Mouse (Mus musculus) ES-CJ7 (cell line): Measurements from ENCODE around the gene Stard10.

ENCODE experiments used
- DNase-seq: peaks from one replicate; pipeline ENCODE4 v3.0.0; 2011; ENCODE audit warnings: low read depth, low spot score

The Stard10 gene

GRCm38 (mm10) chr7:101330841-101331173 is 13.9 kb downstream of the Stard10 start:
- DNase-seq, result no peak

- DNase-seq, result no peak
Observed at GRCm38 (mm10) chr7:101332045-101332831, 15.4 kb downstream of the Stard10 start.

GRCm38 (mm10) chr7:101335228-101335627 is 18.3 kb downstream of the Stard10 start:
- no peak for DNase-seq

- no peak for DNase-seq
Observed at GRCm38 (mm10) chr7:101336686-101337085, 19.8 kb downstream of the Stard10 start.

GRCm38 (mm10) chr7:101337401-101337800 is 20.5 kb downstream of the Stard10 start:
- no peak for DNase-seq

- no peak for DNase-seq
Observed at GRCm38 (mm10) chr7:101341405-101341804, 24.5 kb downstream of the Stard10 start.

GRCm38 (mm10) chr7:101343135-101343534 is 26.2 kb downstream of the Stard10 start:
- DNase-seq, result no peak

- DNase-seq, result no peak
Observed at GRCm38 (mm10) chr7:101344892-101345291, 28.0 kb downstream of the Stard10 start.

GRCm38 (mm10) chr7:101346991-101347390 is 30.1 kb downstream of the Stard10 start:
- DNase-seq, result no peak

- peak; percentile 25 for DNase-seq
Observed at GRCm38 (mm10) chr7:101347767-101348270, 30.9 kb downstream of the Stard10 start, which contains the start of gene Arap1. Arap1 (plus strand) TSS chr7:101348067.

- DNase-seq, result no peak
Observed at GRCm38 (mm10) chr7:101348312-101348711, 31.4 kb downstream of the Stard10 start.

- DNase-seq, result no peak
Observed at GRCm38 (mm10) chr7:101349861-101350260, 33.0 kb downstream of the Stard10 start.

GRCm38 (mm10) chr7:101352404-101352803 is 35.5 kb downstream of the Stard10 start:
- no peak for DNase-seq

GRCm38 (mm10) chr7:101354423-101354822 is 37.5 kb downstream of the Stard10 start:
- DNase-seq, result no peak

- no peak for DNase-seq
Observed at GRCm38 (mm10) chr7:101355551-101356100, 38.7 kb downstream of the Stard10 start.

GRCm38 (mm10) chr7:101356868-101357267 is 40.0 kb downstream of the Stard10 start:
- no peak for DNase-seq

- no peak for DNase-seq
Observed at GRCm38 (mm10) chr7:101360406-101360805, 43.5 kb downstream of the Stard10 start.

- DNase-seq, result no peak
Observed at GRCm38 (mm10) chr7:101361021-101361420, 44.1 kb downstream of the Stard10 start.

GRCm38 (mm10) chr7:101361767-101362166 is 44.9 kb downstream of the Stard10 start:
- no peak for DNase-seq

GRCm38 (mm10) chr7:101362791-101363191 is 45.9 kb downstream of the Stard10 start:
- no peak for DNase-seq

- DNase-seq, result no peak
Observed at GRCm38 (mm10) chr7:101363914-101364313, 47.0 kb downstream of the Stard10 start.

- DNase-seq, result peak; percentile 45
Observed at GRCm38 (mm10) chr7:101367901-101368852, 51.3 kb downstream of the Stard10 start.
